Mouse (Mus musculus) hematopoietic stem cell, adult 5-6 weeks (primary cell): Measurements from ENCODE around the gene Amn. TPM values are rescaled to one million over a fixed set of nuclear protein-coding genes. Genes with fewer than 3 reads are reported as not detected.

ENCODE experiments used
- ATAC-seq, 2 experiments: fragments of 125-278 bp in 1 of 2; replicated peaks in 1 of 2; 2 replicates each; pipeline ENCODE4 v1.8.0; 2016 to 2017; ENCODE audit warnings: inconsistent platforms in 2 of 2, mild to moderate bottlenecking in 2 of 2, moderate number of reproducible peaks in 2 of 2, low read depth in 1 of 2, moderate TSS enrichment in 1 of 2; ENCODE audit not compliant: low FRiP score in 2 of 2, poor library complexity in 2 of 2, severe bottlenecking in 2 of 2, insufficient read depth in 1 of 2, low TSS enrichment in 1 of 2
- total RNA-seq: library from RNA; stranded (forward); fragments of 172-1452, 232-1000 nt; gene quantifications from 2 replicates; pipeline ENCODE4 v1.2.3, GENCODE M21; 2017

Gene Amn
- not detected in 2 replicates for total RNA-seq

- ATAC-seq: no peak
These were observed at the start of gene Amn for GRCm38 (mm10) chr12:111270629-111271277. TSS of gene Amn (plus strand) at chr12:111271095.

DNA sequence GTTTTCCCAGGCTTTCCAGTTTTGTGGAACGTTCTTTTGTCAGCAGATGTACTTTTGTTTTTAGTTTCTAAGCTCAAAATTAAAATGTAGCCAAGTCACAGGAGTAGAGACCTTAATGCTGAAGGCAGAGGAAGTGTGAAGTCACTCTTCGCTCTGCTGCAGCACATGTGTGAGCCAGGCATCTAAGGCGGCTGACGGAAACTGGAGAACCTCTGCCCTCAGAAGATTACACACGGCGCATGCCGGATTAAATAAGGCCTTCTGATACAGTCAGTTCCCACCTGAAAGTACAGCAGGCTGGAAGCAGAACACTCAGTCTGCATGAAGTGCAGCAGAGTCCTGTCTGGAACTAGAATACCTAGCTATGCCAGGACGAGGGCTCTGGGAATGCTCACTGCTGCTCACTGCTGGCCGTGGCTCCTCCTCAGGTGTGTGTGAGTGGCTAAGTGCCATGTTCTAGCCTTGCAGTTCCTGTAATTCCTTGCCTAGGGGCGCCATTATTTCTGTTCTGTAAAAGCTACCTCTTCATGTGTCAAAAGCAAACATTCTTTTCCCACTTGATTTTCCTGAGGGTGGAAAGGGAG, 45.6 kb upstream of the Amn start:
- ATAC-seq: peak; percentile 50 to 81

GRCm38 (mm10) chr12:111227410-111227809, 43.5 kb upstream of the Amn start:
- ATAC-seq: peak; percentile 30 to 33; a peak in 1 of 4 replicates

GRCm38 (mm10) chr12:111228488-111228887, 42.4 kb upstream of the Amn start:
- ATAC-seq: no peak

- peak; percentile 12 to 51; a peak in 2 of 4 replicates for ATAC-seq
These were observed 40.1 kb upstream of the Amn start for GRCm38 (mm10) chr12:111230793-111231192.

GRCm38 (mm10) chr12:111233798-111234197, 37.1 kb upstream of the Amn start:
- ATAC-seq: no peak

DNA sequence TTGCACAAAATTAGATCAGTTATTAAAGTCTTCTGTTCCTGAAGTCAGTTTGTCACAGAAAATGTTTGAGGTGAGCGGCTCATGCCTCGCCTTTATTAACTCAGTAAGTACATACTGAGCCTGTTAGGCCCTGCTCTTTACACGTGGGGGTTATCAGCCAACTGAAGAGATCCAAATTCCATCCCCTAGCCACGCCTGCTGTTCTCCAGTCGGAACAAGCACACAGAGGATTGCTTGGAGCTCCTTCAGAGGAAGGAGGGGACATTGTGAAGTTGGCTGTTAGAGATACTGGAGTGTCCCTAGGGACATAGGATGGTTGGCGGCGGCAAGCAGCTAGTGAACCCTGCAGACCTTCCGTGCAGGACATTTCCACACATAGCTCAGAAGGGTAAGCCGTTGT, 36.5 kb upstream of the Amn start:
- no peak for ATAC-seq

GRCm38 (mm10) chr12:111235631-111236030, 35.3 kb upstream of the Amn start:
- ATAC-seq: no peak

DNA sequence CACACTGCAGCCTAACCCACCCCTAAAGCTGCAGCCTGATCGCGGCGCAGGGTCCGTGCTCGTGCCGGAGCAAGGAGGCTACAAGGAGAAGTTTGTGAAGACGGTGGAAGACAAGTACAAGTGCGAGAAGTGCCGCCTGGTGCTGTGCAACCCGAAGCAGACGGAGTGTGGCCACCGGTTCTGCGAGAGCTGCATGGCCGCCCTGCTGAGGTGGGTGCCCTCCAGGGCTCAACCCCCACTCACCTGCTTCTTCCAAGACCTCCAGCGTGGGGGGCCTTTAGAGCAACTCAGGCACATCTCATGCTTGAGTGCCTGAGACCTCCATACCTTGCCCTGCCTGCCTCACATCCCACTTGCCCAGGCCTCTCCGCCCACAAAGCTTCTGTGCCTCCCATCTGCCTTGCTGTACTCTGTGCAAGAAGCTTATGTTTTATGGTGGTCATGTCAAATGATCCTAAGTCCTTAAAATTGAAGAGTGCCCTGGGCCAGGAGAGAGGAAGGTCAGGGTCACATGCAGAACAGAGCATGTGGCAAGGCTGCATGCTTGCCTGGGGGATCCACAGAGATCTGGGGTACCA, 33.2 kb upstream of the Amn start:
- ATAC-seq: no peak

- no peak for ATAC-seq
These were observed 32.5 kb upstream of the Amn start for GRCm38 (mm10) chr12:111238345-111238744.

DNA sequence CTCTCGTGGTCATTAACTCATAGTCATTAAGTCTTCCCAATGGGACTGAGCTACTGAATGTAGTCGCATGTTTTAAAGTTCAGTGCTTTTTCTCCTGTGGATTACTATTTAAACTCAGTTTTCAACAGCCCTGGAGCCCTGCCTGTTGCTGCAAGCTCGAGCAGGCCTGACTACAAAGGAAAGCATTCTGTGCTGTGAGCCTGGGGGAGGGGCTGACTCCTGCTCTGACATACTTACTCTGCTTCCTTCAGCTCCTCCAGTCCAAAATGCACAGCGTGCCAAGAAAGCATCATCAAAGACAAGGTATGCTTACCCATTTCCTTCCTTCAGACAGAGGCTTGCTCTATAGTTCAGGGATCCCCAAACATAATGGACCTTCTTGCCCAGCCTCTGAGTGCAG, 32.1 kb upstream of the Amn start:
- ATAC-seq: no peak

- ATAC-seq: no peak
These were observed 31.0 kb upstream of the Amn start for GRCm38 (mm10) chr12:111239930-111240329.

GRCm38 (mm10) chr12:111241916-111242315, 29.0 kb upstream of the Amn start:
- no peak for ATAC-seq

DNA sequence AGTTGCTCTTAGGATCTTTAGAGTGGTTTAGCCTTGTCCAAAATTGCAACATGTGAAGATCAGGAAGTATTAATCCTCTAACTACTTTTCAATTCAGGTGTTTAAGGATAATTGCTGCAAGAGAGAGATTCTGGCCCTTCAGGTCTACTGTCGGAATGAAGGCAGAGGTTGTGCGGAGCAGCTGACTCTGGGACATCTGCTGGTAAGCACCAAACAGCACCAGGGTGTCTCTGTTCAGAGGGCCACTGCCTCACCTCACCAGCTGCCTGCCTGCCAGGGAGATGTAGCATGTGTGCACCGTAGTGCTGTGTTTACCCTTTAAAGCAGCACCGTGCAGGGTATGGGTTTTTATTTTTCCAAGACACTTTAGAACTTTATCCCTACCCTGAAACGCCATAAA, 28.5 kb upstream of the Amn start:
- no peak for ATAC-seq

DNA sequence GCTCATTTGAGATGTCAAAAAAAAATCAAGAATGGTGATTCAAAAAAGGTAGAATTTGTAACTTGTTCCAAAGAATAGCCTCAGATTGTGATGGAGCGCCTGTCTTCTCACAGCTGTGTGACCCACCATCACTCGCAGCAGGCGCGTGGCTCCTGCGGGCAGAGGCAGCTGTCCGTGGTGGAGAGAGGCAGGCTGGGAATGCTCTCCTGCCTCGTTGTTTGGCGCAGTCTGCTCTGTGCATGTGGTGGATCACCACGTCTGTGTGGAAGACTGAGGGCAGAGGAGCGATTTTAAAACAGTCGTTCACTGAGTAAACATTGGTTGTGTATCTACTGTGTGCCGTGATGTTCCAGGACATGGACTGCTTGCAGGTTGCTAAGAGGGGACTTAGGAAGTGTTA, 27.2 kb upstream of the Amn start:
- ATAC-seq: no peak

GRCm38 (mm10) chr12:111245070-111245469, 25.8 kb upstream of the Amn start:
- no peak for ATAC-seq

DNA sequence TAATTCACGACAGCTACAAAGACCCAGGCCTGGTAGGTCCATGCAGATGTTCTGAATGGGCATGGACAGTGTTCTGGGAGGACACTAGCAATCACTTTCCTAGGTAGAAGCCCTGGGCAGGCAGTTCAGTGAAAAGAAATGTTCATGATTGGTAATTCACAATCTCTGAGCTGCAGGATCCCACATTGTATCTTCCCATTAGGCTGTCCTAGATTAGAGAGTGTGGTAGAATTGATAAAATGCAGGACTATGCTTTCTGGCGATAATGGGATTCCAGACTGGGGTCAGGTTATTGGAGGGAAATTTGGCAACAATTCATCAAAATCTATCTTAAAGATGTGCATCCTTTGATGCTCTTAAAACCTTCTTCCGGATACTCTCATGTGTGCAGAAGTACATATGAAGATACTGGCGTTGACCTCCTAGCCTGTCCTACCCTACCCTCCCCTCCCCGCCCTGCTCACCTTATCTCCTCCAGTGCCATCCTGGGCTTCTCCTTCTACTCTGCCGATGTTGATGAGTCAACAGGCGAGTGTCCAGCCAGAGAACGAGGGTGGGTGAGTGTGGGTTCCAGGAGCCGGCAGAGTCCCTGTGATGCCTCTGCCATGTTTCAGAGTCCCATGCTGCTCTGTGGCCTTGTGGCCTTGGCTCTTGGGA, 24.0 kb upstream of the Amn start:
- ATAC-seq: no peak

- ATAC-seq: no peak
These were observed 21.8 kb upstream of the Amn start for GRCm38 (mm10) chr12:111249095-111249494.
